Mouse (Mus musculus): Measurements from ENCODE around the gene Slc5a12.

Gene Slc5a12

DNA sequence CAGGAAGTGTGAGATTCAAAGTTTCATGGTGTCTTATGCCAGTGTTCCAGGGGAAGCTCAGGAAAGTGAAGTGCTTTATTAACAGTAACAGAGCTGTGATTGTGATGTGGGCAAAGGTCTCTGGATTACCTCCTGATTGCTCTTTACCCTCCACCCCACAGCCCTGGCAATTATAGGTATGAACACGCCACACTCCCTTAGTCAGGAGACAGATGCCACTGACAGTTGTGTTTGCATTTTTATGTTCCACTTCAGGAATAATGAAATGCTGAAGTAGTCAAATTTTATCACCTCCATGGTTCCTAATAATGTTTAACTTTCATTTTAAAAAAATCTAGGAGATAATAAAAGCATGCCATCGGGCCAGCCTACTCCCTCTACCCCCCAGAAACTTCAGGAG, at the start of gene Slc5a12:
TSS of gene Slc5a12 (plus strand) at position 367 of the 400 bp plus-strand sequence.
- peak in 1 of 2 experiments; percentile 4 for DNase-seq

DNA sequence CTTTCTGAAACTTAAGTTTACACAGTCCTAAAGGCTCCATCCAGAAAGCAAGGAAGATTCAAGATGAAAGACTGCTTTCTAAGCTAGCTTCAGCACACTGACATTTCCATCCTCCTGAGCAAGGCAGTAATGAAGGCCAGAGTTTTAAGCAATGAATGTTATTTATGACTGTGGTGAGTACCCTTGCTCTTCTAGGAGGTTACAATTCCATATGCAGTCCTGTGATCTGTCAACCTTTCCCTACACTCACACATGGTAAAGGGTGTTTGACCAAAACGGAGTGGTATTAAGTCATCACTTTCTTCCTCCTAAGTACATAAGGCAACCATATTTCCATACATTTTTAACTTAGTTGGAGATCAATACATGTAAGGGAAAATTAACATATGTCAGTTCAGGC, 41.0 kb upstream of the Slc5a12 start:
- DNase-seq, result no peak

DNA sequence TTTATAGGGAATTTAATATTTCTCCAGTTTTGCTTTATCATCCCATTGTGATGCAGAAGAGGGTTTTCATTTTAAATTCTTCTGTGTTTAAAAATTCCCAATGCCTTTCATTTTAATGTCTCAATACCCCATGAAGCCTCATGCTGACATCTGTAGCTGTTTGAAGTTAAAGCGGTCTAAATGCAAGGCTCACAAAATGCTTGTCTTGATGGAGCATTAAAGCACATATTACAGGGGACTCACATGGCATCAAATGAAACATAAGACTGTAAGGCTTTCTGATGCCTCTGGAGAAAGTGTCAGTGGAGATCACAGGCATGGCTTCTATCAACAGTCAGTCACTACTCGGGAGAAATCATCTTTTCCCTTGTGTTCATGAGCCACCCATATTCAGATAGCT, 34.5 kb upstream of the Slc5a12 start:
- no peak for DNase-seq

DNA sequence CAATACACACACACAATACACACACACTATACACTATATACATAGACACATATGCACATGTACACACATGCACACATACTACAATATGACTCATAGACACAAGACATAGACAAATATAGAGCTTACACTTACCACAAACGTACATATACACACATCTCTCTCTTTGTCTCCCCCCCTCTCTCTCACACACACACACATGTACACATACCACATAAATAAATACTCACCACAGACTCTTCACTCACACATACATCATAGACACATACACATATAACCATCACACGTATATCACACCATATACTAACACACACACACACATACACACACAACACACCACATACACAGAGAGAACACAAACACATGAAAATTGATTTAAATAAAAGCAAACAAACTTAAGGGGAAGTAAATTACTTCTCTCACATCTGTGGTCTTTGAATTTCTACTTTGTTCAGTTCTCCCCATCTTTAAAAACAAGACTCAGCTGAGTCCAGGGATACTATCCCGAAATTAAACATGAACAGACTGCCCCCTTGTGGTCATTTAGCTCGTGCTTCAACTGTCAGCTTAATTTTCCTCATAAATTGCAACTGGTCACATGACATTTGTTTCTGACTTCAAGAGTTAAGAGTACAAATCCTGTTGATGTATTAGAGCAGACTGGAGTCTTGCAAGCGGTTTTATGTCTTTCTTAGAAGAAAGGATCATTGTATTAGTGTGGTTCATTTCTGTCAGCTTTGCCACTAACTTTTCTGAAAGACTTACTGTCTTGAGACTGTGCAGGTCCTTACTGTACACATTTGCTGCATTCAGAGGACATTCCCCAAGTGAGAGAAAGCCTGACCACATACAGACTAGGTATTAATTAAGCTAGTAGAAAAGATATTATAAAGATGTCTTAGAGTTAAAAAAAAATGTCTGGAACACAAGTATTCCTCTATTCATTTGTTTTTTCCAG, 32.1 kb upstream of the Slc5a12 start:
- peak; percentile 74 to 82 for DNase-seq

DNA sequence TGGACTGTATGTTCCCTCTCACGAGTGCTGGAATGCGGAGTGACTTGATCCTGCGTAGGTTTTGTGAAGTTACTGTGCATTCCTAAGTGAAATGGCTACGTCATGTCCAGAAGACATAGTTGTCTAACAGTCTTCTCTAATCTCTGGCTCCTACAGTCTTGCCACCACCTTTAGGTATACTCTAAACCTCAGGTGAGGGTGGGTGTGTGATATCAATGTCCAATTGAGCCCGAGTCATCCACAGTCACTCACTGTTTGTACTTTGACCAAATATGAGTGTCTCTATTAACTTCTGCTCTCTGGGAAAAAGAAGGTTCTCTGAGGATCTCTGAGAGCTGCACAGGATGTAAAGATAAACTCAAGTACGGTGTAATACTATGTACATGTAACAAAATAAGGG, 10.4 kb upstream of the Slc5a12 start:
- DNase-seq, result no peak

DNA sequence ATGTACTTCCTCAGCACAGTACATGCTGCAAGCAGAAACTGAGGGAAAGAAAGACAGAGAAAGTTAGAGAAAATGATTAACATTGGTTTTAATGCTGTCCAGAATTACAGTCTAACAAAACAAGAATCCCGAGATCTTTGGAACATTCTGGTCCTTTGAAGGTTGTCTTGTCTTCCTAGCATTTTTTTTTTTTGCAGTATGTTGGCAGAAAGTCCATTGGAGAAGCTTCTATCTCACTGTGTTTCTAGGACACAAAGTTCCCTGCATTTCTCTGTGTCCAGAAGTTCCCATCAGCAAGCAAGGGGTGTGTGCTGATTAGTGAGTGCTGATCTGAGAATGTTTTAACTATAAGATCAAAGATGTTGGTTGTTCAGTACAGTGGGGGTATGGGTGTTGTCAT, 7.1 kb upstream of the Slc5a12 start:
- no peak for DNase-seq

DNA sequence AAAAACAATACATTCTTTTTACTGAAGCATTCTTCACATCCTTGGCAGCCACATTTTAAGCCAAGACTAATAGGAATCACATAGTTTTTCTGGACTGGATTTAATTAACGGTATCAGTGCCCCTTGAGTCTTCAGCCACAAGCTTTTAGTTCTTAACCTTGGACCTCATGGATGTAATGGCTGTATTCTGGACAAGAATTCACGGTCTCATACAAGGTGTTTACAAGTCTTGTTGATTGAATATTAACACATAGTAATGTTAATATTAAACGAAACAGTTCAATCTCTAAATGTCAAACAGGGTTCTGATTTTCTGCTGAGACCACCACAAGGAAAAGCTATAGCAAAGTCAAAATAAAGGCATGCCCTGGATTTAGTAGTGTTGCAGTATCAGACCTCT, 4.8 kb upstream of the Slc5a12 start:
- no peak for DNase-seq

GRCm38 (mm10) chr2:110644358-110644757, 47.3 kb downstream of the Slc5a12 start:
- DNase-seq, result no peak

- DNase-seq, result no peak
These were observed 47.7 kb downstream of the Slc5a12 start for GRCm38 (mm10) chr2:110644846-110645245.

DNA sequence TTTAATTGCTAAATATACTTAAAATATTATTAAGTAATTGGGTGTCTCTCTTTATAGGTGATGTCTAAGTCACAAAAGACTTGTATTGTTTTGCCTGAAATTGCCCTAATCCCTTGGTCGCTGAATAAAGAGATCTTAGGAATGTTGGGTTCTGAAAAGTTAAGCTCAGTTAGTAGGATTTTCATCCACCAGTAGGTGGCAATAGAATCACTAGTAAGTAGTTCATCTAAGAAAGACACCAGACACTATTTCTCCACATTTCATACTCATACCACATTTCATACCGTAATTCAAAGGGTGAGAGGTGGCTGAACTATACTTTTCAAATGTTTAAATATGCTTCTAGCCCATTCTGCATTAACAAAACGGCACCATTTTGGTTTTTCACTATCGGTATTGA, 66.2 kb downstream of the Slc5a12 start:
- DNase-seq, result no peak

GRCm38 (mm10) chr2:110671071-110671624, 74.0 kb downstream of the Slc5a12 start:
- no peak for DNase-seq
